Mouse (Mus musculus) liver, embryonic 14 days (tissue): ENCODE measurements around the gene Sphk2. TPM values are rescaled to one million over a fixed set of nuclear protein-coding genes. Genes with fewer than 3 reads are reported as not detected.

ENCODE experiments used
- polyA plus RNA-seq: library from polyadenylated mRNA; depleted of rRNA; stranded (reverse); fragments of >200 nt; gene quantifications from 2 replicates; pipeline ENCODE4 v1.2.3, GENCODE M21; 2012; rRNA removed

Sphk2 gene
- 6.3 and 7.1 TPM in 2 replicates for polyA plus RNA-seq

DNA sequence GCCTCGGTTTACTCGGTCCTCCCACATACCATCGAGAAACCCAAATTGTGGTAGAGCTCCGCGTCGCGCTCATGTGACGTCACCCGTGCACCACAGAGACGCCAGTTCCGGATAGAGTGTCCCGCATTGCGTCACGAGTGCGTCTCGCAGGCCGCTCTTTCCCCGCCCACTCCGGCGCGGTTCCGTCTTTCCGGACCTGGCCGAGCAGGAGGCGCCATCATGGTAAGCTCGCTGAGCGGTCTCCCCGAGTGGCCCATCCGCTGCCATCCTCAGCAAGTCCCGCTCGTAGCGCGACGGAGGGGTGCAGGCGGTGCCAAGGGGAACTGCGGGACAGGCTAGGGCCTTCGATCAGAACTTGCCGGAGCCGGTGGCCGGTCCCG lies at the start of gene Sphk2:
TSS of gene Sphk2 (minus strand) at position 85 of the 380 bp plus-strand sequence.

DNA sequence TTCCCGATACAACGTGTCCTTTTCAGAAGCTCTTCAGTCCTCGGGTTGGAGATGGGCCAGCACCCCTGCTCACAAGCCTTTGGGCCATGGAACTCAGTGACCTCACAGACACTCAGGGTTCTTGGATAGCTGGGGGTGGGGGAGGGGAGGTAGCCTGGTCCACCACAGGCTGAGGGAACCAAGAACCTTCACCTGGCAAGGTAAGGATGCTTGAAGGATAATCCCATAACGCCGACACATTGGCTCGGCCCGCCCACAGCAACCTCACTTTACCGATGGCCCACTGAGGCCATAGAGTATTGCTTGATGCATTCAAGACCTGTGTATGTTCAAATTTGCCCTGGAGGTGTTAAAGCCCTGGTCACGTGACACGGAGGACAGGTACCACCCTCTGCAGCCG lies 7.9 kb upstream of the Sphk2 start, which contains the start of gene Spaca4:
TSS of gene Spaca4 (minus strand) at position 101 of the 400 bp plus-strand sequence.

DNA sequence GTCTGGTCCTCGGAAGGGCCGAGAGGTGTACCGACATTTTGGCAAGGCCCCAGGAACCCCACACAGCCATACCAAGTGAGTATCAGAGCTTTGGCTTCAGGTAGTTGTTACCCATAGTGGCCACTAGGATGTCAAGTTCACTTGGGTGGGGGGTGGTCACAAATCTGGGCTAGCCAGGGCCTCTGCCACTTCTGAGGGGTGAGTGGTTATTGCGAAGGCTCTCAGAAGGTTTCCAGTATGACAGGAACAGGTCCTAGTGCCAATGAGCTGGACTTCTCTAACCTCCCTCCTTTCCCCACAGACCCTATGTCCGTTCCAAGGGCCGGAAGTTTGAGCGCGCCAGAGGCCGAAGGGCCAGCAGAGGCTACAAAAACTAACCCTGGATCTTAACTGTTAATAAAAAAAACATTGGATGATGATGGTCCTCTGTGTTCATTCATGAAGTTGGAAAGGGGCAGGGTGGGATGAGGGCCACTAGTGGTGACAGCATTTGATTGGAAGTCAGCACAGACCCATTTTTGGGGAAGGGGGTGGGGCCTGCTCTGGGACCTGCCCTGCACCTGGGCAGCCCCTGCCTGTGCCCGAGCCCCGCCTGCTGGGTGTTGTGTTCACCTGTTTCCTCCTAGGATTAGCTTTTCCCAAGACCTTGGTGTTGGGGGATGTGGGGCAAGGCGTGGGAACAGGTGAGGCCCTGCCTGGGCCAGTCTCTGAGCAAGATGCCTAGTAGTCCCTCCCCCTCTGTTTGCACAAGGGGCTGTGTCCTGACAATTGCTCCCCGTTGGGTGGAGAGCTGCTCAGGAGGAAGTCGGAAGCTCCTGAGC lies 2.8 kb upstream of the Sphk2 start, which contains the start of gene Fam83e:
TSS of gene Fam83e (plus strand) at position 800 of the 821 bp plus-strand sequence.

DNA sequence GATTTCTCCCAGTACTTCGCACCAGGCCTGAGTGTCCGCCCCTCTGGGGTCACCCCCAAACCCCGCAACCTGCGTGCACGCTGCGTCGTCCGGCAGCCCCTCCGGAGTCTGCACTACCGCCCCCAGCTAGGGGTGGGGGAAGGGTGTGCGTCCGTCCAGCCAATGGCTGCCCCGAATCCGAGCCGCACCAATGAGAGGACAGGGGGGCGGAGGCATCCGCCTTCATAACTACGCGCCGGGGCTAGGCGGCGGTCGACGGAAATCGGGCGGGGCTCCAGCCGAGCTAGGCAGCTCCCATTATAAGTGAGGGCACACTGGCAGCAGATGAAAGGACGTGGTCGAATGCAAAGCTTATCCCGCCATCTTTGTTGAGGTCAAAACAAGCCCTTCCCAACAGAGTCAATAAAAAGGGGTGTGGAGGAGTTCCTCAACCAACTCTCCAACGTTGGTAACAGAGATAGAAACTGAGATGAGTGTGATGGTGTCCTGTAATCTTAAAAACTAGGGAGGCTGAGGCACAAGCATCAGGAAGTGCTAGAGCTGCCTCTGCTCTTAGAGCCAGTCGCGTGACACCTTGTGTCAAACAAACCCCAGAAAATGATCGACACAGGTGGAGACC lies 2.6 kb downstream of the Sphk2 start, which contains the start of gene Rpl18:
TSS of gene Rpl18 (plus strand) at position 368 of the 619 bp plus-strand sequence.

DNA sequence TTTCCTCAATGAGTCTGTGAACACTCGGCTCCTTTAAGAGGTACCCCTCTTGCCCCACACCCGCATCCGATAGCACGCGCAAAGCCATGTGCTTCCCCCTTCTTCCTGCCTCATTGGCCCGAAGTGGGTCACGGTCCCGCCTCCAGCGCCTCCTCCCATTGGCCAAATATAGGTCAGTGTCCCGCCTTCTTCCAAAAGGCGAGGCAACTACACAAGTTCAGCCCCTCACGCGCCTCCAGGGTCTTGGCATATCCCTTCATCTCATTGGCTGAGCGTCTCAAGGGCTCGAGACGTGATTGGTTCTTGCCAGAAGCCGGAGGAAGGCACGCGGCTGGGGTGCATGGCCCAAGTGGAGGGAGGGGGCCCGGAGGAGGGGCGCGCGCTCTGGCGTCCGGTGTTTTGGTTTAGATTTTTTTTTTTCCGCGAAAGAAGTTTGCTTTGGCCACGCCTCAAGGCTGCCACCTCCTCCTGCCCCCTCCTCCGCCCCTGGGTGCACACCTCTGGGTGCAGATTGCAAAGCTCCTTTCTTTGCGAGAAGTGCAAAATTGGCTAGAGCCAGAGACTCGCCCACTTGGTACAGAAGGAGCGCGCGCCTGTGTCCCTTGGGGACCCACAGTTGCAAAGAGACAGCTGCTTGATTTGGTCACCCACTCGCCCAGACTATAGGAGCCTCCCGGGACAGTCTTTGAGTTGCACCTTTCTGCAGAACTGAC lies 12.9 kb downstream of the Sphk2 start, which contains the start of gene Dbp:
TSS of gene Dbp (plus strand) at position 359 of the 713 bp plus-strand sequence.

DNA sequence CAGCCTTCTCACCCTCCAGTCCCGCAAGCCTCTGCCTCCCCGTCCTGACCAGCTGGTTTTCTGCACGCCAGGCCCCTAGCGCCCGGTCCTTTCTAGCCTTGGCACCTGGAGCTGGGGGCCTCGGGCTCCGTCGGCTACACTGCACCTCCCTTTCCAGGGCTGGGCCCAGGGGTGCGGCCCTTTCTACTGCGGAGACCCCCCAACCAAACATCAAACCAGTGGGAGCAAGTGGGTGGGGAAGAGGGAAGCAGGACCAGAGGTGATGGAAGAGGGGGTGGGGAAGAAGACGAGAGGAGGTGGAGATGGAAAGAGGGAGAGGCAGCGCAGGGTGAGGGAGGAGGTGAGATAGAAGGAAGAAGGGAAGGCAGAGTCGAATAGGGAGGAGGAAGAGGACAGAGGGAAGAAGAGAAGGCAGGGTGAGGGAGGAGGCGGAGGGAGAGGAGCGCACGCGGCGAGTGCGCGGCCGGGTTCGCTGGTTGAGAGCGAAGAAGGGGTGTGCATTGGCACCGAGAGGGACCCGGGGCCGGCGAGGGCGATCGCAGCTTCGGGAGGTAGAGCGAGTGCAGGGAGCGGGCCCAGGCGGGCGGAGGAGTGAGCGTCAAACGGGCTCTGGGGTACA lies 18.2 kb downstream of the Sphk2 start, which contains the start of gene Car11:
TSS of gene Car11 (plus strand) at position 321 of the 619 bp plus-strand sequence.

DNA sequence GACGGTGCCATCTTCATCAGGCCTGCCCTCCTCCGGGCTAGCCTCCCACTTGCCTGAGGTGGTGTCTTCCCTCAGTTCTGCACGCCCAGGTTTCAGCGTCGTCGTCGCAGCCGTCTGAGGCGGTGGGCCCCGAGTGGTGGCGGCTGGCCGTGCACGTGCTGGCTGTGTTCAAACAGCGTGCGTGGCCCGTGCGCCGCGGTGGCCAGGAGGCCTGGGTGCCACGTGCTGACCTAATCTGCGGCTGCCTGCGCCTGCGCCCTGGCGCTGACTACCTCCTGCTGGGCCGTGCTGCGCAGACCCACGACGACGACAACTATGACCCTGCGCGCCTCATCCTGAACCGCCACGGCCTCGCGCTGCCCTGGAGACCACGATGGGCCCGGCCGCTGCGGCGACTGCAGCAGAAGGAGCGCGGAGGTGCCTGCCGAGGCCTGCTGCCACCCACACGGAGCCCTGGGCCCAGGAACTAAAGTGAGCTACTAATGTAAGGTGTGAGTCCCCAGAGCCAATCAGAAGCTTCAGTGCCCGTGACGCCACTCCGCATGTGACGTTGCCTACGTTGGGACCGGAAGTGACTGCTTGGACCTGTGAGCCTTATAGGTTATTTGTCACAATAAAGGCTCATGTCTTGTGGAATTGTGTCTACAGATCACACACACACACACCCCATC lies 23.7 kb downstream of the Sphk2 start, which contains the start of gene Sec1:
TSS of gene Sec1 (minus strand) at position 482 of the 671 bp plus-strand sequence.

DNA sequence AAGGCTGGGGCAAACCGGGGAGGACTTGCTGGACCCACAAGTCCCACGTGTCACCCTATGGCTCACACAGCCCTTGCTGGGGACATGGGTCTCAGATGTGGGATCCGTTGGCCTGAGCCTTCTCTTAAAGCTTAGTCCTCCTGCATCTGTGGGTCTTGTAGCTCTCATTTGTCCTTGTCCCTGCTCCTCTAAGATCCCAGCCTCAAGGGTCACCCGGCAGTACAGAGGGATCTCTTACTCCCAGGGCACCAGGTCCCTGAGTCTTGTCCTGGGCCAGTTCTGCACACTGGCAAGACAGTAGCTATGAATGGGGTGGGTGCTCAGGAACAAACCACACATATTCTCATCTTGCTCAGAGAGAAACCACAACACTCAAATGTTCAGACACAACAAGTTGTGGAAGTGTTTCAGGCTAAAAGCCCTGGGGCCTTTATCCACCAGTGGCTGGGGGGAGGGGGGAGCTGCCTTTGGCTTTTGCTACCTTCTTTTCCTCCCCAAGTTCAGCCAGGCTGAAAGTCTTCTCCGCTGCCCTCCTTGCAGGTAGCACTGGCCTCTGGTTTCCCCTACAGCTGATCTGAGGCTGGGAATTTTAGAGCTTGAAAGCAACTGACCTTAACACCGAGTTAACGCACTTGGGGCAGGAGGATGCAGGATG lies 34.3 kb downstream of the Sphk2 start, which contains the start of gene Ntn5:
TSS of gene Ntn5 (plus strand) at position 627 of the 655 bp plus-strand sequence.

DNA sequence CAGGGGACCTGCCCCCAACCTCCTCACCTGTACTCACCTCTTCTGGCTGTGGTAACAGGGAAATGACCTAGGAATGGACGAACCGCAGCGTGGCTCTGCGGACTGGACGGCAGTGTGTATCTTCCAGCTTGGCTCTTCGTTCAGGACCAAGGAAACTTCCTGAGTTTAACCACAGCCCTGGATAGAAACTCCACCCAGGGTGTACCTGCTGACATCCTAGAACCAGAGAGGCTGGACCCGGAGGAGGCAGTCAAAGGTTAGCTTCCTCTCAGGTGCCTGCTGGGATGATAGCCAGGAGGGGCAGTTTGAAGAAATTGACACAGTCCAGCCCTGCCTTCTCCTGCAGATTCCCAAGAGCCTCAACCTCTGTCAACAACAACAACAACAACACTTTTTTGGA lies 51.6 kb downstream of the Sphk2 start, which contains the start of gene Fut2:
TSS of gene Fut2 (minus strand) at position 234 of the 400 bp plus-strand sequence.

Other genes with a start within 250 kb of the Sphk2 start
- gene Tulp2, start 236.1 kb downstream of the Sphk2 start, polyA plus RNA-seq = 0.18 and 0.29 TPM in 2 replicates
- 0.06 TPM in 1 of 2 replicates, not detected in the other for gene Gm45808, start 231.2 kb downstream of the Sphk2 start, polyA plus RNA-seq
- gene Dhdh, start 229.2 kb downstream of the Sphk2 start, polyA plus RNA-seq = 2.0 and 2.2 TPM in 2 replicates
- 55.1 and 58.3 TPM in 2 replicates for gene Nucb1, start 207.6 kb downstream of the Sphk2 start, polyA plus RNA-seq
- 112 and 129 TPM in 2 replicates for gene Ppp1r15a, start 191.7 kb downstream of the Sphk2 start, polyA plus RNA-seq
- 0.75 and 0.86 TPM in 2 replicates for gene Plekha4, start 191.7 kb downstream of the Sphk2 start, polyA plus RNA-seq
- gene Hsd17b14, start 163.1 kb downstream of the Sphk2 start, polyA plus RNA-seq = 1.1 and 1.7 TPM in 2 replicates
- gene Bcat2, start 147.8 kb downstream of the Sphk2 start, polyA plus RNA-seq = 35.6 and 40.6 TPM in 2 replicates
- gene Fgf21, start 102.5 kb downstream of the Sphk2 start, polyA plus RNA-seq = not detected in 2 replicates
- gene Fut1, start 100.7 kb downstream of the Sphk2 start, polyA plus RNA-seq = 0.01 TPM in 1 of 2 replicates, not detected in the other
- 0.09 and 0.10 TPM in 2 replicates for gene Izumo1, start 96.2 kb downstream of the Sphk2 start, polyA plus RNA-seq
- 2.0 and 2.2 TPM in 2 replicates for gene Rasip1, start 90.5 kb downstream of the Sphk2 start, polyA plus RNA-seq
- 0.37 and 0.43 TPM in 2 replicates for gene Mamstr, start 78.0 kb downstream of the Sphk2 start, polyA plus RNA-seq
- gene Fut2, start 51.6 kb downstream of the Sphk2 start, polyA plus RNA-seq = not detected in 2 replicates
- not detected in 2 replicates for gene Ntn5, start 34.0 kb downstream of the Sphk2 start, polyA plus RNA-seq
- gene Sec1, start 23.6 kb downstream of the Sphk2 start, polyA plus RNA-seq = 0.02 TPM in 1 of 2 replicates, not detected in the other
- gene Car11, start 18.2 kb downstream of the Sphk2 start, polyA plus RNA-seq = 0.14 and 0.37 TPM in 2 replicates
- gene Dbp, start 12.9 kb downstream of the Sphk2 start, polyA plus RNA-seq = 0.67 TPM in 2 replicates
- 524 and 540 TPM in 2 replicates for gene Rpl18, start 2.5 kb downstream of the Sphk2 start, polyA plus RNA-seq
- 0.21 and 0.32 TPM in 2 replicates for gene Fam83e, start 3.2 kb upstream of the Sphk2 start, polyA plus RNA-seq
- gene Spaca4, start 7.8 kb upstream of the Sphk2 start, polyA plus RNA-seq = not detected in 2 replicates
- 0.13 and 0.24 TPM in 2 replicates for gene Lmtk3, start 65.7 kb upstream of the Sphk2 start, polyA plus RNA-seq
- gene Sult2b1, start 66.7 kb upstream of the Sphk2 start, polyA plus RNA-seq = 0.22 and 0.28 TPM in 2 replicates
- 19.2 and 19.7 TPM in 2 replicates for gene Cyth2, start 96.6 kb upstream of the Sphk2 start, polyA plus RNA-seq
- 0.08 TPM in 2 replicates for gene Kcnj14, start 106.8 kb upstream of the Sphk2 start, polyA plus RNA-seq
- 11.5 and 14.3 TPM in 2 replicates for gene Grwd1, start 112.9 kb upstream of the Sphk2 start, polyA plus RNA-seq
- 52.6 and 59.3 TPM in 2 replicates for gene Kdelr1, start 154.8 kb upstream of the Sphk2 start, polyA plus RNA-seq
- gene Grin2d, start 160.4 kb upstream of the Sphk2 start, polyA plus RNA-seq = 0.09 TPM in 2 replicates
- gene Syngr4, start 178.7 kb upstream of the Sphk2 start, polyA plus RNA-seq = 0.64 and 0.83 TPM in 2 replicates
- 7.8 and 8.8 TPM in 2 replicates for gene Tmem143, start 178.9 kb upstream of the Sphk2 start, polyA plus RNA-seq
- gene Emp3, start 203.4 kb upstream of the Sphk2 start, polyA plus RNA-seq = 22.4 and 25.3 TPM in 2 replicates
- 1.0 and 1.1 TPM in 2 replicates for gene Ccdc114, start 206.1 kb upstream of the Sphk2 start, polyA plus RNA-seq